Mouse (Mus musculus): ENCODE measurements around the gene Ttc16.

- TF ChIP-seq SRF (IDR thresholded peaks at IDR 0.05; ENCODE audit: control insufficient read depth, insufficient read length, low read depth) (no peak), MYOD1 (IDR thresholded peaks at IDR 0.05; ENCODE audit: control insufficient read depth in 1 of 3, insufficient read length in 2 of 3, low read depth in 2 of 3) (no peak)
Observed at GRCm38 (mm10) chr2:32750887-32751664, 24.4 kb downstream of the Ttc16 start.
